Mouse (Mus musculus) testis, adult 2 months (tissue): ENCODE measurements around the gene Abraxas2.

Experiments
- CTCF ChIP-seq: fragments of 200-500 bp; IDR thresholded peaks from 2 replicates; pipeline ENCODE4 v1.5.1; 2012; ENCODE audit warnings: low read depth, mild to moderate bottlenecking, inconsistent platforms, low read length, moderate library complexity; ENCODE audit not compliant: control insufficient read depth, insufficient read depth, insufficient replicate concordance
- POLR2A ChIP-seq: fragments of 200-500 bp; IDR thresholded peaks from 2 replicates; pipeline ENCODE4 v1.6.1; 2012; ENCODE audit warnings: low read depth, mild to moderate bottlenecking, inconsistent platforms, low read length, moderate library complexity; ENCODE audit not compliant: control insufficient read depth

GRCm38 (mm10) chr7:132884031-132884430 is 25.0 kb downstream of the Abraxas2 start:
- no peak for TF ChIP-seq CTCF
- no peak for TF ChIP-seq POLR2A
